Mouse (Mus musculus) small intestine, adult 2 months (tissue): ENCODE data around the gene Upk1a.

Experiments used
- CTCF ChIP-seq: fragments of 200-500 bp; IDR thresholded peaks from 2 replicates; pipeline ENCODE4 v1.5.1; 2012; ENCODE audit warnings: low read depth, mild to moderate bottlenecking, control low read depth, inconsistent platforms, low read length, moderate library complexity, mixed read lengths; ENCODE audit not compliant: insufficient replicate concordance, insufficient read length; ENCODE audit errors: extremely low read depth
- POLR2A ChIP-seq: fragments of 200-500 bp; IDR thresholded peaks from 2 replicates; pipeline ENCODE4 v1.6.1; 2012; ENCODE audit warnings: low read depth, mild to moderate bottlenecking, control low read depth, inconsistent platforms, low read length, moderate library complexity

DNA sequence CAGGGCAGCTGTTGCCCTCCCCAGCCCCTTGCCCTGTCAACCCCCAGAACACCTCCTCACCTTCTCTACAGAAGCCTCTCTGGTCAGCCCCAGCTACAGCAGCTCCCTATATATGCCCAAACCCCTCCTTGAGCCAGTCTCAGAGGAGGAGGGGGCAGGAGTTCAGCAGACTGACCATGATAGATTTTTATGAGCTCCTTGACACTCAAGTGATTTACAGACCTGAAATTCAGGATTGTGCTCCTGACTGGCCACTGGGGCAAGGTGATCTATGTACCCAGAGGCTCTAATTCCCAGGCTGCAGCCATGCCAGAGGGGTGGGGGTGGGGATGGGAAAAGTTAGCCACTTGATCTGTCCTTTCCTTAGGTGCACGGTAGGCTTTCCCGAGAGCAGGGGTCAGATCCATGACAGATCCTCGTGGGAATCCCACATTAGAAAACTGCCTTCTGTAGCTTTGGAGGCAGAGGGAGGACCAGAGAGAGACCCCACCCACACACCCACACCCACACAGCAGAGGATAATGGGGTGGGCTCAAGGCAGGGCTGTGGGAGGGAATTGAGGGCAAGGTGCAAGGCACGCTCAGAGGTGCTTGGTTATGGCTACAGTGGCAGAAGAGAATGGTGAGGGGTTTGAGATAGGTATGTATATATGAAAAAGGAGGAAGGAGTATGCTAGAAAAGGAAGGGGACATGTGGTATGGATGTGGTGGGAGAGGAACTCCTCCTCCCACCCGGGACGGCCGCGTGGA, at the start of gene Upk1a:
- no peak for TF ChIP-seq POLR2A
- no peak for TF ChIP-seq CTCF
